Mouse (Mus musculus) kidney, postnatal 0 days (tissue): ENCODE measurements at regions not wholly inside any gene's neighbourhood (a gene's known extent, or its start where the extent isn't known, plus 50 kb on each side); places are given as distances from the start of the nearest gene placed in this dataset.

Experiments used
- ATAC-seq: fragments of 200-750 bp; cut with Nextera tagmentation; replicated peaks from 2 replicates; pipeline ENCODE4 v1.8.0; 2017; ENCODE audit warnings: low read depth, moderate number of reproducible peaks, moderate TSS enrichment, moderate library complexity; ENCODE audit not compliant: low FRiP score
- DNase-seq: peaks from one replicate; pipeline ENCODE4 v3.0.0-alpha.2; 2016; ENCODE audit warnings: low spot score
- H3K27ac ChIP-seq: fragments of 300-500 bp; sonication (generic); 2 replicates; pipeline ENCODE4 v1.5.1; 2014; ENCODE audit warnings: mild to moderate bottlenecking
- H3K27me3 ChIP-seq: fragments of 300-500 bp; sonication (generic); 2 replicates; pipeline ENCODE4 v1.6.1; 2014; ENCODE audit warnings: low read length, mixed read lengths; ENCODE audit not compliant: insufficient read depth
- H3K36me3 ChIP-seq: fragments of 300-500 bp; sonication (generic); 2 replicates; pipeline ENCODE4 v1.6.1; 2014; ENCODE audit warnings: low read length, mixed read lengths; ENCODE audit not compliant: insufficient read depth
- H3K4me1 ChIP-seq: fragments of 300-500 bp; sonication (generic); replicated peaks from 2 replicates; pipeline ENCODE4 v1.6.1; 2014; ENCODE audit warnings: antibody characterized with exemption, low read length, mixed read lengths; ENCODE audit not compliant: insufficient read depth
- H3K4me2 ChIP-seq: fragments of 300-500 bp; sonication (generic); 2 replicates; pipeline ENCODE4 v1.6.1; 2014; ENCODE audit warnings: mild to moderate bottlenecking, low read length, moderate library complexity, mixed read lengths
- H3K4me3 ChIP-seq: fragments of 300-500 bp; sonication (generic); replicated peaks from 2 replicates; pipeline ENCODE4 v1.5.1; 2014; ENCODE audit warnings: low read depth, low read length
- H3K9ac ChIP-seq: fragments of 300-500 bp; sonication (generic); 2 replicates; pipeline ENCODE4 v1.6.1; 2014; ENCODE audit warnings: low read depth, low read length
- H3K9me3 ChIP-seq: fragments of 300-500 bp; sonication (generic); replicated peaks from 2 replicates; pipeline ENCODE4 v1.6.1; 2016; ENCODE audit warnings: low read length, inconsistent platforms, mixed read lengths
- CTCF ChIP-seq: IDR thresholded peaks from 2 replicates; pipeline ENCODE4 v1.5.1; 2016; ENCODE audit warnings: antibody characterized with exemption, low read depth, mild to moderate bottlenecking, moderate library complexity
- WGBS: fragments of 180-500 bp; shearing (Covaris S2); extraction: QIAGEN DNeasy Blood & Tissue Kit; methylation state at CpG from one replicate; pipeline ENCODE4 v1.1.7; 2014; 5-methylcytosine and 5-hydroxymethylcytosine counted together

DNA sequence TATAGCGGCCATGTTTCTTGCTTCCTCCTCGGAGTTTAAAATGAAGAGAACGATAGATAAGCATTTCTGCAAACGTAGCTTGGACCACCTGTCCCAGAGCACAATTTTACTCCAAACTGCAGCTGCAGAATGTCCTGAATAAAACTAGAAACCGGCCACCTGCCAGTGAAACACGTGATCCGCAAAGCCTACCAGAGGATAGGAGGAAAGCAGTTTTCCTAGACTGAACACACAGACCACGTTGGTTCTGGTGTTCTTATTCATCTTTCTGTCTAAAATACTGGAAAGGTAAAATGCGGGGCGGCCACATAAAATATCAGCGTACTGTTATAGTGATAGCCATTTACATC, 80.4 kb downstream of the Arrdc3 start:
- peak overlapping the region; percentile 91 for H3K27ac ChIP-seq
- no peak for TF ChIP-seq CTCF
- no peaks in the 10 kb centered on the region for H3K4me1 ChIP-seq
- peak overlapping the region; percentile 72 for H3K4me2 ChIP-seq
- DNase-seq (no peak), ATAC-seq (no peak)
- no peaks in the 10 kb centered on the region for H3K27me3 ChIP-seq
- H3K4me3 ChIP-seq: 0 out of 2 replicates have a peak overlapping the region, but pooled peaks have one; percentile 37
- H3K9me3 ChIP-seq: no peaks in the 10 kb centered on the region
- 0 out of 2 replicates have a peak overlapping the region, but pooled peaks have one; percentile 43 for H3K9ac ChIP-seq
- 58% methylated on average over 11 of the region's 11 CpGs for WGBS
- H3K36me3 ChIP-seq: no peaks in the 10 kb centered on the region

DNA sequence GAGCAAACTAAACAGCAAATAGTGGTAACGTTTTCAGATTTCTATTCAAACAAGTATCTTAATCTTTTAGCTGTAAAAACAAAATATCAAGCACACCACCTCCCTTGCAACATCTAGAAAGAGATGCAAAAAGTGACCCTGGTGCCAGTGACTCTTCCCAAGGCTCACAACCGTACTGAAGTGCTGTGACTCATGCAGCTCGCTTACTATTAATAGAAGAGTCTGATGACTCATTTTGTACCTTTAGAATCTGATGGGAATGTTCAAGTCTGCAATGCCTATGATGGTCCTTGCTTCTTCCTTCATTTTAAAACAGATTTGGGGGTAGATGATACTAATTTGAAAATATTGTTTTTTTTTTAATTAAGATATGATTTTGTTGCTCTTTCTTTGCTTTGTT, 88.5 kb downstream of the Arrdc3 start:
- H3K4me2 ChIP-seq: no peak overlapping the region
- ATAC-seq: no peak
- DNase-seq: no peak
- WGBS: 74% methylated on average over 3 of the region's 3 CpGs
- H3K9ac ChIP-seq: no peak overlapping the region
- H3K27ac ChIP-seq: no peak overlapping the region
- H3K36me3 ChIP-seq: no peaks in the 10 kb centered on the region
- H3K4me3 ChIP-seq: no peak overlapping the region
- no peaks in the 10 kb centered on the region for H3K27me3 ChIP-seq
- no peaks in the 10 kb centered on the region for H3K4me1 ChIP-seq
- H3K9me3 ChIP-seq: no peaks in the 10 kb centered on the region
- TF ChIP-seq CTCF: no peak

DNA sequence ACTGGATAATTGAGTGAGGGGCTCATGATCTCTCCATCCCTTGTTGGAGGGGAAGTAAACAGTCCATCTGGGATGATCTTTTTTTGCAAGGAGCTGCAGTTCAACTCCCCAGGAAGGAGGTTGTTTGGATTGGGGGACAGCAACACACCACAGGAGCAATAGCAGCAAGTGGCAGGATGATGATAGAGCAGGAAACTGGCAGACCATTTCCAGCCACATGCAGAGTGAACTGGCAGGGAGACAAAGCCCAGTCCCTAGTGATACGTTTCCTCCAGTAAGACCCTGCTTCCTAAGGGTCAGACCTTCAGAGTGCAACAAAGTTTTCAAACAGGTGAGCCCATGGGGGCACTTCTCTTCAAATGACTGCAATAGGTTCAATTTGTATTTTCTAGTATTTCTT, 91.2 kb downstream of the Arrdc3 start:
- Histone ChIP-seq H3K4me3 (no peak overlapping the region), H3K27me3 (no peaks in the 10 kb centered on the region), H3K9me3 (no peaks in the 10 kb centered on the region), H3K9ac (no peak overlapping the region), H3K27ac (no peak overlapping the region), H3K4me1 (no peaks in the 10 kb centered on the region), H3K36me3 (no peaks in the 10 kb centered on the region), H3K4me2 (no peak overlapping the region)
- no peak for TF ChIP-seq CTCF
- ATAC-seq: no peak
- no peak for DNase-seq
- 37% methylated on average over 1 of the region's 1 CpGs for WGBS

DNA sequence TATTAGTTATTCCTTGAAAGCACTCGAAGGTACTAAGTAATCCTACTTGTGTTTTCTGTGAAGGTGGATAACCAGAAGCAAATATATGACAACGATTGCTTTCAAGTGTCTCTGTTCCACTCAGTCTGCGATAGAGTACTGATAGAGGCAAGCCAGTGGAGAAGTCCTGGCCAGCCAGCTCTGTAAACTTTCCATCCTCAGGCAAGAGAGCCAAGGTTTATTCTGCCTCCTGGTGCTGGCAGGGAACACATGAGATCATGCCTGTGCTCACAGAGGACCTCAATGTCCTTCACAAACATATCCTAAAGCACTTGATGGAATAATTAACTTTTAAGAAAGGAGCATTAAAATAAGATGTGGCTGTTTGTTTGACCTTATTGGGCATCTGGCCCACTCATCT, 94.1 kb downstream of the Arrdc3 start:
- no peak for TF ChIP-seq CTCF
- H3K9ac ChIP-seq: no peak overlapping the region
- DNase-seq (no peak), ATAC-seq (no peak)
- H3K4me1 ChIP-seq: no peaks in the 10 kb centered on the region
- H3K36me3 ChIP-seq: no peaks in the 10 kb centered on the region
- H3K9me3 ChIP-seq: no peaks in the 10 kb centered on the region
- H3K4me3 ChIP-seq: no peak overlapping the region
- no peaks in the 10 kb centered on the region for H3K27me3 ChIP-seq
- 83% methylated on average over 3 of the region's 3 CpGs for WGBS
- no peak overlapping the region for H3K4me2 ChIP-seq
- no peak overlapping the region for H3K27ac ChIP-seq

DNA sequence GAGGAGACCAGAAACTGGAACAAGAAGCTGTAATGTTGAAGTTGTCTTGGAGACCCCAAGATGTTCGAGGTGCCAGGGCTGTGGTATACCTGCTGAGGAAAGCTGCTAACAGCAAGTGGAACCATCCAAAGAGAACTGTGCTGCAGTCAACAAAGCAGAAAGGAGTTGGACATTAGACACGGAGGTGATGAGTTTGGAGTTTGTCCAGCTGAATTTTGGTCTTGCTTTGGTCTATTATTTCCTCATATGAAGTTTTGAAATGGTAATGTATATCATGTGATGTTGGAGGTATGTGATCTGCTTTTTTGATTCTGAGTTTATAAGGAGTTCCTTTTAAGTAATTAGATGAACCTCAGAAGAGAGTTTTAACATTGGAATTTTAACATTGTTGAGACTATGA, 98.0 kb downstream of the Arrdc3 start:
- WGBS: 83% methylated on average over 2 of the region's 2 CpGs
- H3K9ac ChIP-seq: no peak overlapping the region
- no peak for TF ChIP-seq CTCF
- H3K9me3 ChIP-seq: no peaks in the 10 kb centered on the region
- H3K36me3 ChIP-seq: no peaks in the 10 kb centered on the region
- no peak overlapping the region for H3K4me2 ChIP-seq
- H3K27ac ChIP-seq: no peak overlapping the region
- ATAC-seq (no peak), DNase-seq (no peak)
- H3K4me1 ChIP-seq: no peaks in the 10 kb centered on the region
- no peaks in the 10 kb centered on the region for H3K27me3 ChIP-seq
- H3K4me3 ChIP-seq: no peak overlapping the region

- WGBS: 71% methylated on average over 4 of the region's 4 CpGs
- no peaks in the 10 kb centered on the region for H3K4me1 ChIP-seq
- no peak for DNase-seq
Observed at GRCm38 (mm10) chr13:80986657-80987056, 103.5 kb downstream of the Arrdc3 start.

DNA sequence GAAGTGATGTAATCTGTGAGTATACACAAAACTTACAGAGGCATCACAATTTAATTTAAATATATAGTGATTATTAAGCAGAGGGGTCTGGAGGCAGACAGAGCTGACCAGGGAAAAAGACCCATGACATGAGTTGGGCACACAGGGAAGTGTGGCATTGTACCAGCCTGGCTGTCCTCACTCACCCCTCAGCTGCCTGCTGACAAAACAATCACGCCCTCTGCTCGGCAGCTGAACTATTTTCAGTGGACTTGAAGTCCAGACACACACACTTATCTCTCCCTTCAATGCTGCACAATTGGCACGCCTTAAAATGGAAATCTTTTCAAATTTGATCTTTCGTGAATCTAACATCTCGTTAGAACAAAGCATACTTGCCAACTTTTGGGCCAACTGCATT, 106.6 kb downstream of the Arrdc3 start:
- Histone ChIP-seq H3K9ac (no peak overlapping the region), H3K27me3 (no peaks in the 10 kb centered on the region), H3K36me3 (no peaks in the 10 kb centered on the region), H3K4me1 (no peaks in the 10 kb centered on the region), H3K27ac (no peak overlapping the region), H3K4me2 (no peak overlapping the region), H3K4me3 (no peak overlapping the region), H3K9me3 (no peaks in the 10 kb centered on the region)
- no peak for ATAC-seq
- DNase-seq: no peak
- 72% methylated on average over 5 of the region's 5 CpGs for WGBS
- no peak for TF ChIP-seq CTCF

More at GRCm38 (mm10) chr13:80986657-80987056, 103.5 kb downstream of the Arrdc3 start:
- Histone ChIP-seq H3K4me2 (no peak overlapping the region), H3K4me3 (no peak overlapping the region), H3K27me3 (no peaks in the 10 kb centered on the region), H3K9ac (no peak overlapping the region), H3K9me3 (no peaks in the 10 kb centered on the region), H3K36me3 (no peaks in the 10 kb centered on the region), H3K27ac (no peak overlapping the region)
- no peak for ATAC-seq
- TF ChIP-seq CTCF: no peak
